Mouse (Mus musculus) left cerebral cortex, adult 9 months (tissue): ENCODE data around the gene Fpr-rs4.
"Not testable (repeated sequence)": the region's sequence is repeated elsewhere in the genome, so short reads cannot be mapped to it uniquely, and the experiment has no call there.

Source experiments
- DNase-seq, 2 experiments: peaks; one replicate each; pipeline ENCODE4 v3.0.0; 2022; ENCODE audit warnings: low spot score in 2 of 2

Fpr-rs4 gene

GRCm38 (mm10) chr17:18021433-18021832, at the start of gene Fpr-rs4:
Fpr-rs4 (plus strand) TSS chr17:18021733.
- DNase-seq, result no peak

GRCm38 (mm10) chr17:17973443-17973842, 48.1 kb upstream of the Fpr-rs4 start:
- no peak for DNase-seq

- DNase-seq, result not testable (repeated sequence)
These were observed 40.3 kb upstream of the Fpr-rs4 start for GRCm38 (mm10) chr17:17981232-17981631.

- no peak for DNase-seq
These were observed 16.8 kb upstream of the Fpr-rs4 start for GRCm38 (mm10) chr17:18004752-18005151.

GRCm38 (mm10) chr17:18049124-18049523, 27.6 kb downstream of the Fpr-rs4 start, which contains the start of gene Vmn2r124:
Vmn2r124 (plus strand) TSS chr17:18049424.
- DNase-seq, result no peak
